ENCODE assay signal across 1 mouse cellular context in the genomic region with DNA sequence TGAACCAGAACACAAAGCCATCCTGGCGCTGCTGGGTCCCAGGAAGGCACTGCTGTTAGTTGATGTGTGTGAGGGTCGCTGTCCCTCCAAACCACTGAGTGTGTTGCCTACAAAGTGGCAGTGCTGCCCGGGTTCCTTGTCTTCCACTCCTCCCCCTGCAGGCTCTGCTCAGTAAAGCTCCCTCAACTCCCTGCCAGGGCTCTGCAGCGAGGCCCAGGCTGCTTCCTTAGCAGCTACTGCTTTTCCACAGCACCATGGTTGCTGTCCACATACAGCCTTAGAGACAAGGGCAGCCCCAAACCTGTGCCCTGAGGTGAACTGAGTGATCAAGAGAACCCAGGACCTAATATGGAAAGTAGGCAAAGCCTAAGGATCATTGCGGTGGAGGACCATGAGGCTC.
TF ChIP-seq lines count a peak whose summit lies in the region.

No protein-coding gene starts in this region.

TF ChIP-seq in myocyte, 11 proteins besides CTCF, POLR2A, EP300 and RAD21:
- TF ChIP-seq MYOD1 (IDR thresholded peaks at IDR 0.05; ENCODE audit: control insufficient read depth in 1 of 3, insufficient read length in 2 of 3, low read depth in 2 of 3) (no peak), MAX (IDR thresholded peaks at IDR 0.05; ENCODE audit: low read depth) (no peak), POLR2AphosphoS2 (IDR thresholded peaks at IDR 0.05; ENCODE audit: insufficient read length, low read depth) (no peak), TCF12 (IDR thresholded peaks at IDR 0.05; ENCODE audit: insufficient read depth, poor library complexity, severe bottlenecking) (no peak), E2F4 (IDR thresholded peaks at IDR 0.05; ENCODE audit: insufficient read depth) (no peak), SRF (IDR thresholded peaks at IDR 0.05; ENCODE audit: control insufficient read depth, insufficient read length, low read depth) (no peak), REST (IDR thresholded peaks at IDR 0.05; ENCODE audit: insufficient read depth, insufficient read length) (no peak), MYOG (IDR thresholded peaks at IDR 0.05; ENCODE audit: control insufficient read depth in 1 of 3, insufficient read depth in 1 of 3, insufficient read length in 2 of 3, low read depth in 2 of 3) (no peak), TCF3 (IDR thresholded peaks at IDR 0.05; ENCODE audit: insufficient read length, low read depth) (no peak), USF1 (IDR thresholded peaks at IDR 0.05; ENCODE audit: low read depth) (no peak), CEBPB (IDR thresholded peaks at IDR 0.05; ENCODE audit: insufficient read depth, poor library complexity, severe bottlenecking) (no peak)
TF ChIP-seq in myocyte: peak in this region for 0.
